Mouse (Mus musculus): ENCODE results near the gene Gdpd5.

Gene Gdpd5

GRCm38 (mm10) chr7:99381214-99382087 lies at the start of gene Gdpd5:
Gene Gdpd5 (plus strand): TSS chr7:99381414.
- peak; percentile 99 for DNase-seq (ENCODE audit: low spot score)

- peak; percentile 70 for DNase-seq (ENCODE audit: low spot score)
Measured at GRCm38 (mm10) chr7:99332774-99333480, 48.3 kb upstream of the Gdpd5 start.

GRCm38 (mm10) chr7:99340736-99341135 lies 40.5 kb upstream of the Gdpd5 start:
- DNase-seq (ENCODE audit: low spot score), result no peak

GRCm38 (mm10) chr7:99343577-99343976 lies 37.6 kb upstream of the Gdpd5 start:
- DNase-seq (ENCODE audit: low spot score), result no peak

GRCm38 (mm10) chr7:99347268-99347667 lies 33.9 kb upstream of the Gdpd5 start:
- DNase-seq (ENCODE audit: low spot score), result no peak

- no peak for DNase-seq (ENCODE audit: low spot score)
Measured at GRCm38 (mm10) chr7:99348883-99349282, 32.3 kb upstream of the Gdpd5 start.

GRCm38 (mm10) chr7:99349782-99350720 lies 31.2 kb upstream of the Gdpd5 start:
- DNase-seq (ENCODE audit: low spot score), result no peak

GRCm38 (mm10) chr7:99351104-99351801 lies 30.0 kb upstream of the Gdpd5 start:
- DNase-seq (ENCODE audit: low spot score), result peak; percentile 51

- DNase-seq (ENCODE audit: low spot score), result peak; percentile 73
Measured at GRCm38 (mm10) chr7:99351802-99352517, 29.3 kb upstream of the Gdpd5 start.

GRCm38 (mm10) chr7:99352526-99353400 lies 28.5 kb upstream of the Gdpd5 start, which contains the start of gene Serpinh1:
Gene Serpinh1 (minus strand): TSS chr7:99353239.
- DNase-seq (ENCODE audit: low spot score), result peak; percentile 96

- peak; percentile 90 for DNase-seq (ENCODE audit: low spot score)
Measured at GRCm38 (mm10) chr7:99355731-99356131, 25.5 kb upstream of the Gdpd5 start.

GRCm38 (mm10) chr7:99356244-99356930 lies 24.8 kb upstream of the Gdpd5 start:
- DNase-seq (ENCODE audit: low spot score), result peak; percentile 54

GRCm38 (mm10) chr7:99357201-99357600 lies 24.0 kb upstream of the Gdpd5 start:
- DNase-seq (ENCODE audit: low spot score), result no peak

- no peak for DNase-seq (ENCODE audit: low spot score)
Measured at GRCm38 (mm10) chr7:99358371-99358770, 22.8 kb upstream of the Gdpd5 start.

GRCm38 (mm10) chr7:99360021-99360802 lies 21.0 kb upstream of the Gdpd5 start:
- DNase-seq (ENCODE audit: low spot score), result peak; percentile 93

- DNase-seq (ENCODE audit: low spot score), result no peak
Measured at GRCm38 (mm10) chr7:99360803-99361414, 20.3 kb upstream of the Gdpd5 start.

- no peak for DNase-seq (ENCODE audit: low spot score)
Measured at GRCm38 (mm10) chr7:99362137-99362536, 19.1 kb upstream of the Gdpd5 start.

GRCm38 (mm10) chr7:99365069-99365468 lies 16.1 kb upstream of the Gdpd5 start:
- DNase-seq (ENCODE audit: low spot score), result peak; percentile 62
